Mouse (Mus musculus) CH12.LX (cell line): Measurements from ENCODE around the gene Dclk1. TPM values are rescaled to one million over a fixed set of nuclear protein-coding genes. Genes with fewer than 3 reads are reported as not detected.

Experiments used
- DNase-seq: peaks from one replicate; pipeline ENCODE4 v3.0.0-alpha.2; 2013; ENCODE audit errors: extremely low read depth
- H3K27ac ChIP-seq: 2 replicates; pipeline ENCODE4 v1.5.1; 2012; ENCODE audit warnings: low read depth, mild to moderate bottlenecking, control low read depth, moderate library complexity; ENCODE audit not compliant: insufficient read depth
- H3K27me3 ChIP-seq: replicated peaks from 2 replicates; pipeline ENCODE3; 2012; ENCODE audit warnings: inconsistent platforms
- H3K36me3 ChIP-seq, 2 experiments: replicated peaks in 1 of 2; 2 replicates each; pipeline versions ENCODE3 to v1.6.1; 2012; ENCODE audit warnings: inconsistent platforms in 1 of 2, low read length in 1 of 2, mild to moderate bottlenecking in 1 of 2, mixed read lengths in 1 of 2, moderate library complexity in 1 of 2; ENCODE audit not compliant: control insufficient read depth in 1 of 2, insufficient read depth in 1 of 2
- H3K4me1 ChIP-seq, 2 experiments: 2 replicates each; pipeline ENCODE4 v1.6.1; 2012; ENCODE audit warnings: inconsistent platforms in 1 of 2, moderate library complexity in 1 of 2; ENCODE audit not compliant: insufficient read depth in 2 of 2, control insufficient read depth in 1 of 2
- H3K4me2 ChIP-seq: 2 replicates; pipeline ENCODE4 v1.6.1; 2012; ENCODE audit warnings: low read depth, mild to moderate bottlenecking, control low read depth; ENCODE audit not compliant: poor library complexity, insufficient read depth, severe bottlenecking
- H3K4me3 ChIP-seq, 3 experiments: fragments of 150-350 bp in 1 of 3; sonication (generic) in 1 of 3; replicated peaks in 1 of 3; 2 replicates each; pipeline versions ENCODE3 to v1.5.1; 2011 to 2012; ENCODE audit warnings: low read depth in 2 of 3, low read length in 2 of 3, mild to moderate bottlenecking in 2 of 3, moderate library complexity in 2 of 3, control low read depth in 1 of 3, improper control_type of control experiment in 1 of 3, inconsistent platforms in 1 of 3, mixed read lengths in 1 of 3; ENCODE audit not compliant: poor library complexity in 1 of 3
- H3K79me2 ChIP-seq: replicated peaks from 2 replicates; pipeline ENCODE4 v1.6.1; 2012; ENCODE audit warnings: mild to moderate bottlenecking, moderate library complexity; ENCODE audit not compliant: control insufficient read depth, poor library complexity, insufficient read depth, severe bottlenecking; ENCODE audit errors: extremely low read depth
- H3K9ac ChIP-seq: 2 replicates; pipeline ENCODE4 v1.6.1; 2012; ENCODE audit warnings: low read depth, mild to moderate bottlenecking, control low read depth, moderate library complexity; ENCODE audit not compliant: insufficient read depth
- H3K9me3 ChIP-seq: replicated peaks from 2 replicates; pipeline ENCODE3; 2012; ENCODE audit warnings: low read length, inconsistent platforms, mixed read lengths
- CHD2 ChIP-seq: IDR thresholded peaks from 2 replicates; pipeline ENCODE4 v1.6.1; 2011; ENCODE audit warnings: low read length, improper control_type of control experiment
- E2F4 ChIP-seq: IDR thresholded peaks from 2 replicates; pipeline ENCODE4 v1.6.1; 2011; ENCODE audit warnings: low read depth, low read length, improper control_type of control experiment; ENCODE audit not compliant: insufficient replicate concordance
- ETS1 ChIP-seq: conservative IDR thresholded peaks from 2 replicates; pipeline ENCODE4 v1.6.1; 2012; ENCODE audit warnings: low read depth, mild to moderate bottlenecking, inconsistent platforms, low read length, improper control_type of control experiment, moderate library complexity
- GABPA ChIP-seq: IDR thresholded peaks from 2 replicates; pipeline ENCODE4 v1.6.1; 2012; ENCODE audit warnings: low read depth, low read length, improper control_type of control experiment, inconsistent platforms; ENCODE audit not compliant: insufficient replicate concordance
- HCFC1 ChIP-seq: IDR thresholded peaks from 2 replicates; pipeline ENCODE4 v1.6.1; 2012; ENCODE audit warnings: low read depth, mild to moderate bottlenecking, inconsistent platforms, low read length, improper control_type of control experiment
- JUN ChIP-seq: IDR thresholded peaks from 2 replicates; pipeline ENCODE4 v1.6.1; 2011; ENCODE audit warnings: low read depth, mild to moderate bottlenecking, low read length, improper control_type of control experiment, moderate library complexity; ENCODE audit not compliant: insufficient read depth
- JUND ChIP-seq: conservative IDR thresholded peaks from 2 replicates; pipeline ENCODE4 v1.6.1; 2011; ENCODE audit warnings: low read depth, low read length, improper control_type of control experiment
- MAFK ChIP-seq: IDR thresholded peaks from 2 replicates; pipeline ENCODE4 v1.6.1; 2011; ENCODE audit warnings: low read length, improper control_type of control experiment; ENCODE audit not compliant: insufficient replicate concordance
- MAX ChIP-seq: IDR thresholded peaks from 2 replicates; pipeline ENCODE4 v1.6.1; 2011; ENCODE audit warnings: low read length, improper control_type of control experiment
- MAZ ChIP-seq: IDR thresholded peaks from 2 replicates; pipeline ENCODE4 v1.6.1; 2012; ENCODE audit warnings: low read depth, mild to moderate bottlenecking, inconsistent platforms, low read length, improper control_type of control experiment, moderate library complexity
- MEF2A ChIP-seq: IDR thresholded peaks from 2 replicates; pipeline ENCODE4 v1.6.1; 2014; ENCODE audit warnings: low read depth, mild to moderate bottlenecking, inconsistent platforms, low read length, improper control_type of control experiment, borderline replicate concordance
- MYC ChIP-seq: IDR thresholded peaks from 2 replicates; pipeline ENCODE4 v1.6.1; 2011; ENCODE audit warnings: low read depth, mild to moderate bottlenecking, improper control_type of control experiment, low read length
- NELFE ChIP-seq: IDR thresholded peaks from 2 replicates; pipeline ENCODE4 v1.6.1; 2011; ENCODE audit warnings: low read depth, low read length, improper control_type of control experiment
- NRF1 ChIP-seq: IDR thresholded peaks from 2 replicates; pipeline ENCODE4 v1.6.1; 2014; ENCODE audit warnings: low read depth, mild to moderate bottlenecking, inconsistent platforms, low read length, improper control_type of control experiment, moderate library complexity
- PAX5 ChIP-seq: IDR thresholded peaks from 2 replicates; pipeline ENCODE4 v1.6.1; 2012; ENCODE audit warnings: low read length, inconsistent platforms, mixed read lengths
- POLR2A ChIP-seq: IDR thresholded peaks from 2 replicates; pipeline ENCODE4 v1.6.1; 2011; ENCODE audit warnings: low read depth, mild to moderate bottlenecking, improper control_type of control experiment, low read length
- POLR2AphosphoS2 ChIP-seq: IDR thresholded peaks from 2 replicates; pipeline ENCODE4 v1.6.1; 2011; ENCODE audit warnings: low read depth, low read length, improper control_type of control experiment
- SIN3A ChIP-seq: IDR thresholded peaks from 2 replicates; pipeline ENCODE4 v1.6.1; 2012; ENCODE audit warnings: low read length, improper control_type of control experiment, inconsistent platforms
- TCF12 ChIP-seq: IDR thresholded peaks from 2 replicates; pipeline ENCODE4 v1.6.1; 2014; ENCODE audit warnings: low read depth, mild to moderate bottlenecking, inconsistent platforms, low read length, improper control_type of control experiment
- UBTF ChIP-seq: IDR thresholded peaks from 2 replicates; pipeline ENCODE4 v1.6.1; 2012; ENCODE audit warnings: low read depth, mild to moderate bottlenecking, inconsistent platforms, low read length, improper control_type of control experiment, moderate library complexity
- USF2 ChIP-seq: conservative IDR thresholded peaks from 2 replicates; pipeline ENCODE4 v1.6.1; 2011; ENCODE audit warnings: low read depth, low read length, improper control_type of control experiment
- ZC3H11A ChIP-seq: IDR thresholded peaks from 2 replicates; pipeline ENCODE4 v1.6.1; 2012; ENCODE audit warnings: low read depth, mild to moderate bottlenecking, inconsistent platforms, low read length, improper control_type of control experiment
- ZKSCAN1 ChIP-seq: IDR thresholded peaks from 2 replicates; pipeline ENCODE4 v1.6.1; 2012; ENCODE audit warnings: low read depth, inconsistent platforms, low read length, improper control_type of control experiment, borderline replicate concordance
- ZMIZ1 ChIP-seq: IDR thresholded peaks from 2 replicates; pipeline ENCODE4 v1.6.1; 2012; ENCODE audit warnings: low read depth, mild to moderate bottlenecking, inconsistent platforms, low read length, improper control_type of control experiment
- dilution Hi-C: fragments of 300-500 bp; cut with MboI; formaldehyde crosslinking; loops from 2 replicates; pipeline ENCODE4 v1.14.3; 2020; ENCODE audit warnings: low sequenced_read_pairs; ENCODE audit not compliant: extremely low pct_unique_long_range_greater_than_20kb, extremely low pct_ligation_motif_present
- in situ Hi-C: fragments of 300-500 bp; cut with MboI; formaldehyde crosslinking; loops from 3 replicates; pipeline ENCODE4 v1.14.3; 2019; ENCODE audit warnings: low sequenced_read_pairs, low pct_ligation_motif_present, low pct_unique_long_range_greater_than_20kb, mixed read lengths
- polyA plus RNA-seq: library from polyadenylated mRNA; unstranded; fragments of >175 nt; gene quantifications from 2 replicates; pipeline ENCODE4 v1.2.1, GENCODE M21; 2012; ENCODE audit warnings: low read depth; ENCODE audit not compliant: insufficient read length
- total RNA-seq, 2 experiments: library from RNA; depleted of rRNA; stranded (reverse); fragments of 300-350 nt in 1 of 2; fragments of >200 nt in 1 of 2; gene quantifications; 2 replicates each; pipeline ENCODE4 v1.2.3; 2012 to 2014

The Dclk1 gene
- total and polyA plus RNA-seq, 3 experiments, result not detected

- H3K27me3 ChIP-seq, result no peaks in the 10 kb centered on the region
- no peak overlapping the region for H3K9ac ChIP-seq
- no peak overlapping the region for H3K4me2 ChIP-seq
- no peak overlapping the region for H3K4me3 ChIP-seq
- TF ChIP-seq ZKSCAN1, result no peak
- no peak for TF ChIP-seq JUND
- no peak for TF ChIP-seq JUN
- no peak for TF ChIP-seq POLR2A
- TF ChIP-seq ZC3H11A, result no peak
- no peak for TF ChIP-seq POLR2AphosphoS2
- no peak for TF ChIP-seq ETS1
- no peak for TF ChIP-seq HCFC1
- no peak for TF ChIP-seq MEF2A
- TF ChIP-seq SIN3A, result no peak
- no peak for TF ChIP-seq GABPA
- no peak for TF ChIP-seq TCF12
- H3K9me3 ChIP-seq, result peaks cover 77% of the 10 kb centered on the region
- in situ Hi-C loops (no loop called here), dilution Hi-C loops (no loop called here)
- no peaks in the 10 kb centered on the region for H3K36me3 ChIP-seq
- DNase-seq, result no peak
- H3K27ac ChIP-seq, result no peak overlapping the region
- H3K4me1 ChIP-seq, result no peaks in the 10 kb centered on the region
- H3K79me2 ChIP-seq, result no peaks in the 10 kb centered on the region
These were observed 304.9 kb downstream of the Dclk1 start for GRCm38 (mm10) chr3:55547106-55547505.

DNA sequence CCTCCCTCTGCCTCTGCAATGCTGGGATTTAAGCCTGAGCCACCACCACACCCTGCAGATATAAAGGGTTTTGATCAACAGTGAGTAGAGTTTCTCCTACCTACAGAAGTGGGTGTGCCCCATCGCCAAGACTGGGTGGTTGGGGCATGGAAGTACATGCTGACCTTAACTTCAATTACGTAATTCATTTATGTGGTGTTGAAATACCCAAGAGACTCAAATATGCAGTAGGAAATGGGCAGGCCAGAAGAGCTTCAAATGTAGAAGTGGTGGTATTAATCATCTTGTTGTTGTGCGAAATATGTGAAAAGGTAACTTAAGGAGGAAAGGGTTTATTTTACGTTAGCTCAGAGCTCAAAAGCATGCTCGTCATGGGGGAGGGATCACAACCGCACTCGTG is 307.2 kb downstream of the Dclk1 start:
- Histone ChIP-seq H3K4me2 (no peak overlapping the region), H3K36me3 (no peaks in the 10 kb centered on the region), H3K4me3 (no peak overlapping the region), H3K9me3 (peaks cover 70% of the 10 kb centered on the region), H3K27me3 (no peaks in the 10 kb centered on the region), H3K79me2 (no peaks in the 10 kb centered on the region), H3K4me1 (no peaks in the 10 kb centered on the region), H3K27ac (no peak overlapping the region), H3K9ac (no peak overlapping the region)
- TF ChIP-seq GABPA (no peak), MYC (no peak)
- dilution Hi-C loops, result no loop called here
- in situ Hi-C loops, result no loop called here
- no peak for DNase-seq

- Histone ChIP-seq H3K9ac (no peak overlapping the region), H3K79me2 (no peaks in the 10 kb centered on the region), H3K4me1 (no peaks in the 10 kb centered on the region), H3K27ac (no peak overlapping the region), H3K4me2 (no peak overlapping the region), H3K9me3 (peaks cover 69% of the 10 kb centered on the region), H3K27me3 (no peaks in the 10 kb centered on the region)
- in situ Hi-C loops (no loop called here), dilution Hi-C loops (no loop called here)
- no peak for DNase-seq
- no peak for TF ChIP-seq ZKSCAN1
- TF ChIP-seq USF2, result no peak
- TF ChIP-seq POLR2A, result no peak
- no peak for TF ChIP-seq NRF1
- no peak for TF ChIP-seq NELFE
- TF ChIP-seq CHD2, result no peak
- no peak for TF ChIP-seq MYC
- TF ChIP-seq MAX, result no peak
- TF ChIP-seq UBTF, result no peak
- no peak for TF ChIP-seq MAZ
- TF ChIP-seq E2F4, result no peak
- no peak for TF ChIP-seq GABPA
- TF ChIP-seq ZMIZ1, result no peak
- no peak for TF ChIP-seq ZC3H11A
- TF ChIP-seq JUN, result no peak
- no peak for TF ChIP-seq PAX5
- no peak for TF ChIP-seq MAFK
- no peak for TF ChIP-seq SIN3A
- TF ChIP-seq, all 38 proteins: peak for 0
- Histone ChIP-seq H3K36me3 (no peaks in the 10 kb centered on the region), H3K4me3 (no peak overlapping the region)
These were observed 308.8 kb downstream of the Dclk1 start for GRCm38 (mm10) chr3:55550962-55551361.
